Mouse (Mus musculus) B cell, adult 67 days (primary cell): Measurements from ENCODE around the gene Ptgis. TPM values are rescaled to one million over a fixed set of nuclear protein-coding genes. Genes with fewer than 3 reads are reported as not detected.

Experiments used
- total RNA-seq, 2 experiments: library from RNA; stranded (reverse); gene quantifications; 4 replicates each; pipeline ENCODE4 v1.2.4; 2023

Gene Ptgis
- total RNA-seq = not detected

GRCm38 (mm10) chr2:167240008-167240964 lies at the start of gene Ptgis:
TSS of gene Ptgis (minus strand) at chr2:167240604.

DNA sequence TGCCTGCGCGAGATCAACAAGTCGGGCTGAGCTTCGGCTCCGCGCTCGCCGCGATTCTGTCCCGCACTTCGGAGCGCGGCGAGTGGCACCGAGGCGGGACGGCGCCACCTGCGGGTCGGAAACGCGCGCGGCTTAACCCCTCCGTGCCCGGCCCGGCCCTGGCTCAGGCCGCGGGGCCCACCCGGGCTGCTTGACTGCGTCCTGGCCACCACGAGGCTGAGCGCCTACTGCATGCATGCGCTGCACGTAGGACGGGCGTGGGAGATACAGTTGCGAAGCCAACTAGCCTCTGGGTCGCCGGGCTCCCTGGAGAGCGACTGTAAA lies 50.4 kb downstream of the Ptgis start, which contains the start of gene Kcnb1:
Gene Kcnb1 (minus strand): TSS at position 80 of the 324 bp plus-strand sequence.

Other genes starting within 250 kb of the Ptgis start
- 10 to 100 TPM; 67.6 to 71.0 TPM for gene Stau1, start 244.3 kb downstream of the Ptgis start, total RNA-seq
- gene Ddx27, start 225.4 kb downstream of the Ptgis start, total RNA-seq = 100 to 1,000 TPM; 104 to 108 TPM
- gene Znfx1, start 177.6 kb downstream of the Ptgis start, total RNA-seq = 10 to 100 TPM; 61.9 to 73.2 TPM
- 1 to 10 TPM; 4.9 to 6.3 TPM for gene Kcnb1, start 50.4 kb downstream of the Ptgis start, total RNA-seq
- 10 to 100 TPM; 55.4 to 57.5 TPM for gene B4galt5, start 108.6 kb upstream of the Ptgis start, total RNA-seq
- gene Slc9a8, start 181.1 kb upstream of the Ptgis start, total RNA-seq = 100 to 1,000 TPM in 1 of 2 experiments, 10 to 100 TPM in 1; 77.9 to 129 TPM